Mouse (Mus musculus): ENCODE measurements at regions not wholly inside any gene's neighbourhood (a gene's known extent, or its start where the extent isn't known, plus 50 kb on each side); places are given as distances from the start of the nearest gene placed in this dataset.

DNA sequence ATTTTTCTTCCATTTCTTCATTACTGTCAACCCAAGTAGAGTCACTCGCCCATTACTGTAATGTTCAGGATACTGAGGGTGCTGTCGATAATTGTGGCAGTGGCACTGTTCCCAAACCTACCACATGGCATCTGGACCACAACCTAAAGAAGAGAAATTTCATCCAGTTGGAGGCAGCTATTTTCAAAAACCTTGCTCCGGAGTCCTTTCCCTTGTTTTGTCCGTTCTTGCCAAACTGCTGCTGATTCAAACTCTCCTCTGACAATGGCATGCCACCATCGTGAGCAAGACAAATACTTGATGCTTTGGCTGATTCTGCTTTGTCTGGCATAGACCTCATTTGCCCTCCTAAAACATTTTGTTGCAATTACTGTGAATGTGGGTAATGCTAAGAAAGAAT, 176.9 kb upstream of the Spaca1 start:
- no peak for DNase-seq

DNA sequence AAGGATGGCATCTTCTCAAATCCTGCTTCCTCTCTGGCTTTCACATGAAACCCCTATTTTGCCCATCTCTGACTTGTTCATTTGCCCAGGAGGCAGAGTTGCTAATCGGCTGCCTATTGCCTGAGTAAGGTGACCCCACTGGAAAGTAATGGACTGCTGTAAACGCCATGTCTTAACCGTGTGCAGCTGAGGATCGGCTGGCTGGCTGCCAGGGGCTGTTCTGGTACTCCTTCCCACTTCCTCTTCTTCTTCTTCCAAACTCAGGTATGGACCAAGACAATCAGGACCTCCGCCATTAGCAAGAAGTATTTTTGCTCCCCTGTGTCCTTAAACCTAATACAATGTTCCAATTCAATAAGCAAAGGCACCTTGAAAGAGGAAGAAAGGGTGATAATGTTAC, 177.6 kb upstream of the Spaca1 start:
- DNase-seq: no peak

DNA sequence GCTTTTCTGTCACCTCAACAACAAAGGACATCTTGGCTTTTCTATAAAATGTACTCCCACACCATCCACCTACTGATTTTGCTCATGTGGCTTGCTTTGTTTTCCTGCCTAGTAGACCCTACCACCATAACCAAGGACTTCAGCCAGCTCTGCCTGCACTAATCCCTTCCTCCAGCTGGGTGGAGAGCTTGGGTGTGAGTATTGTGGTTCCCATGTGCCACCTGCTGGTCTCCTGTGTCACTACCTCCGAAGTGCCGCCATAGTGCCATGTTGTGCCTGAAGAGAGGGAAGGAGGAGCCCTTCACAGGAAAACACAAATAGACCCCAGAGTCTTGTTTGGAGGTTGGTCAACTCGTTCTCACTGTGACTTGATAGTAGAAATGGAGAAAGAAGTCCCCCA, 181.3 kb upstream of the Spaca1 start:
- peak; percentile 48 for DNase-seq

DNA sequence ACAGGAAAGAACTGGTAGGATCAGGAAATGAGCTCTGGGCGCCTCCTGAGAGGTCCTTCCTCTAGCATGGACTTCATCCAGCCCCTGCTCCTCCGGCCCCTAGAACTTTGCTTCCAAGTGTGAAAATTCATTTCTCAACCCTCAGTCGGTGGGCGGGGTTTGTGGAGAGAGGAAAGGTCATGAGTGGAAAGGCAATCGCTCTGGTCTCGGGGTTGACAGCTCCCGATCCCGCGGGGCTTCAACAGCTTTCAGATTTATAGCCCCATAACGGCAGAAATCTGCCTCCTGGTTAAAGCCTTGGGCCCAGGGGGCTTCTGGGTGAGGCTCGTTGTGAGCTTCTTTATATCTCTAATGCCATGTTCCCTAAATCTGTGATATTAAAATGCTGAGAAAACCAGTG, 184.2 kb upstream of the Spaca1 start:
- DNase-seq: peak; percentile 31

DNA sequence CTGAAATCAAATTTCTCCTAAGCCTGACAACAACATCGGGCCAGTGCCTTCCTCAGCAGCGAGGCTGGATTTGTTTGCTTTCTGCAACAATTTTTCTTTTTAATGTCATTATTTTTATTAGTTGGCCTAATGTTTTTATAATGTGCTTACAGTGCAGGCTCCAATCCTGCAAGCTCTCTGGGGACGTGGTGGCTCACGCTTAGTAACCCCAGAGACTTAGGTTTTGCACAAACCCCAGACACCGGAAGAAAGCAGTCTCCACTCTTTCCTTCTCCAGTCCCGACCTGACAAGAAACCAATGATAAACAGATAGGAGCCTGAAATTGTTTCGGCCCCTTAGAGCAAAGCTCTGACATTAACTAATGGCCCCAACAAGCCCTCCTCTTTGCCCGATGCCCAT, 184.7 kb upstream of the Spaca1 start:
- no peak for DNase-seq

DNA sequence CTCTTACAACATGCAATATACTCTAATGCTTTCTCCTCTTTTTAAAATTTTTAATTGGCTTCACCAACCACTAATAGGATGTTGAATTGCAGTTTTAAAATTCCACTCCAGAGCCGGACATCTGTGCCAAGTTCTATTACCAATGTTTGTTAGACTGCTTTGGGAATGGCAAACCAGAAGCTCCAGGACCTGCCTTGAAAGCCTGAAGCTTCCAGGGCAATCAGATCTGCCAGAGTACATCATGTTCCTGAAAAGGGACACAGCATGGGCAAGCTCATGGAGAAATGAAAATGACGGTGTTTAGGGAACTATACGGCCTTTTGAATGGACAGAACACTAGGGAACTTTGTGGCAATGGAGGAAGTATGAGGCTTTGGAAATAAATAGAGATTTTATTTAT, 187.8 kb upstream of the Spaca1 start:
- DNase-seq: no peak

DNA sequence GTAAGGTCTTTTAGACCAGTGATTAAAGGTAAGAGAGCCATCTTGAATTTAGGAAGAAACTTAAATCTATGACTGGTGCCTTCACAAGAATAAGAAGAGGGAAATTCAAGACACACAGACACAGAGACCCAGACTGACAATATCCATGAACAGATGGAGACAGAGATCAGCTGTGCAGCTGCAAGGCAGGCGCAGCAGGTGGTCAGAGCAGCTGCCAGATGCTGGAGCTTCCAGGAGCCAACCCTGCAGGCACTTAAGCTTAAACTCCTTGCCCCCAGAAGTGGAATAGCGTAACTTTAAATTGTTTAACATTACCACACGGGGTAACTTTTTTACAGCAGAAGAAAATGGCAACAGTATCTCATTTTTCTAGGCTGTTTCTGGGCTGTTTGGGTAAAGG, 189.6 kb upstream of the Spaca1 start:
- DNase-seq: no peak

DNA sequence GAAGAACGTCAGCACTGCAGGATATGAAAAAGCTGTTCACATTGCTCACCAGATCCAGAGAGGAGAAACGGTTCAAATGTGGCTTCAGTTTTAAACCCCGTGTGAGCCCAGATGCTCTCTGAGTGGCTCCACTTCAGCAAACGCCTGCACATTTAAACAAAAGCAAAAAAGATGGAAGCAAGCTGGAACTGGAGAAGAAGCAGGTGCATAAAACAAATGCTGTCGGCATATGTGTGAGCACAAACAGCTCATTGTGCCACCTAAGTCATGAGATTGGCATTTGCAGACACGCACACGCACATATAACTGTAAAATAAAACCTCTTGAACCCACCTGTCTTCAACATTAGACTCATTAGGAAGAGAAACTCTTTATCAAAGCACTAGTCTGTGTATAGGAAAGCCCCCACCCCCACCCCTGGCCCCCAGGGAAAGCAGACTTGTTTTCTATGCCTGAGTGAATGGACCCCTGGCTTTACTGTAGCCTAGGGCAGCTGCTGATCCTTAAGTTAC, 191.1 kb upstream of the Spaca1 start:
- no peak for DNase-seq

DNA sequence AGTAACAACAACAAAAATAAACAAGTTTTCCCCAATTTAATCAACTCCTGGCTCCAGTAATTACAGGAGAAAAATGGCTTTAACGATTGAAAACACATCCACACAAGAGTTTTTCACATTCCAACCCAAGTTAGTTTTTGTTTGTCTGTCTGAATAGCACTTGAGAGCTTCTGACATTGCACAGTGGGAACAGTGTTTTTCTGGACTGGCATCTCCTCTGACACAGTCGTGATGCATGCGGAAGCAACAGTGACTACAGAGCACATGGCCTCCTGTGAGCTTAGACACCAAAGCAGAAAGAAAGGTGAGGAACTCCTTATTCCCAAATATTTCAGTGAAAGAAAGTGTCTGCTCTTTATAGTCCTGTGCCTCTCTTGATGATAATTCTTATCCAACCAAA, 191.7 kb upstream of the Spaca1 start:
- DNase-seq: no peak

DNA sequence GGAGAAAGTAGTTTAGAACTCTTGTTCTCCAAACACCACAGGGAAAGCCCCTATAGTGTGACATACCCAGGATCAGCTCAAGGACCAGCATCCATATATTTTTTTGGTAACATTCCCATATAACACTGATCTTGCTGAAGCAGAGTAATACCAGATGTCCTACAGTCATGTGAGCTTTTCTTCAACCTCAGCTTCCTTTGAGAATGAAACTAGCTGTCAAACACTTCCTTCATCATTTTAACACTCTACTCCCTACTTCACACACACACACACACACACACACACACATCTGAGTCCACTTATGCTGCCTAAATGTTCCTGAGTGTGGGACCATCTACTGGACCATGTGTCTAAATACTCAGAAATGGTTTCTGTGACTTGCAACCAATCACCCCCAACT, 209.5 kb upstream of the Spaca1 start:
- no peak for DNase-seq

DNA sequence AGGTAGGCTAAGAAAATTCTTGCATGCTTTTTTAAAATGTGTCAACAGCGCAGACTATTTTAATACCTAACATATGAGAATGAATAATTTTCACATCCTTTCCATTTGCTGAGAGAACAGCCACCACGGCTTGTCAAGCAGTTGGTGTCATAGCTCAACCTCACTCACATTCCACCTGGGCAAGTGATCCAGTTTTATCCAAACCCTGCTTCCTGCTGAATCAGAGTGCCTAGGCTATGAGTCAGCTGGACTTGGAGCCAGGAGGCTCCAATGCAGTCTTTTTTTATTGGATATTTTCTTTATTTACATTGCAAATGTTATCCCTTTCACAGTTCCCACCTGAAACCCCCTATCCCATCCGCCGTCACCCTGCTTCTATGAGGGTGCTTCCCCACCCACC, 210.5 kb upstream of the Spaca1 start:
- no peak for DNase-seq

DNA sequence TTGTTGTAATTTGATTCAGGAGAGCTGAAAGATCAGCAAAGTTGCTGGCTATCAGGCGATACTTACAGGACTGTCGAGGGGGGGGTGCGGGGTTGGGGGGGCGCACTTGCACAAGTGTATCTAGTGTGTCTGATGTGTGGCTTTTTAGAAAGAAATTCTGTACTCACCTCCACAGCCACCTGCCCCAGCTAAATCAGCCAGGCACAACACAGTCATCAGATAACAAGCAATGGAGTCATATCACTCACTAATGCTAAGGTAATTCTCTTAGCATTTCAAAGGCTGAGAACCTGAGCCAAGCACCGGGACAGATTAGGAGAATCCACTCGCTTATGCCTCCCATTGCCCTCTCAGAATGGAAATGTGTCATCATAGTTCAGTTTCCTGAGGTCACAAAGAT, 211.8 kb upstream of the Spaca1 start:
- DNase-seq: no peak

DNA sequence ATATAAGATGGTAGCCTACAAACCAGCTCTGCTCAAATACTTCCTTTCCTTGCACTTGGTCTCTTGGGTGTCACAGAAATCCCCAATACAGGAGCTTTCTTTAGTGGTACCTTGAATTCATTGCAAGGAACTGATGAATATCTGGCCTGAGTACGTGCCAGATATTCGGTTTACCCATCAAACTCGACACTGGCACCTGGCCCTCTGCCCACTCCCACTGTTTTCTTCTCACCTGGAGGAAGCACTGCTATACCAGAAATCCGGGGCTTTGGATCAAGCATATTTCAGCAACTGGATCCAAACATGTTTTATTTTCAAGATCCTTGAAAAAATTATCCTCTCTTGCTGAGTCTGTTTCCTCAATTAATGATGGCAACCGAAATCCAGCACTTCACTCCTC, 214.4 kb upstream of the Spaca1 start:
- no peak for DNase-seq

DNA sequence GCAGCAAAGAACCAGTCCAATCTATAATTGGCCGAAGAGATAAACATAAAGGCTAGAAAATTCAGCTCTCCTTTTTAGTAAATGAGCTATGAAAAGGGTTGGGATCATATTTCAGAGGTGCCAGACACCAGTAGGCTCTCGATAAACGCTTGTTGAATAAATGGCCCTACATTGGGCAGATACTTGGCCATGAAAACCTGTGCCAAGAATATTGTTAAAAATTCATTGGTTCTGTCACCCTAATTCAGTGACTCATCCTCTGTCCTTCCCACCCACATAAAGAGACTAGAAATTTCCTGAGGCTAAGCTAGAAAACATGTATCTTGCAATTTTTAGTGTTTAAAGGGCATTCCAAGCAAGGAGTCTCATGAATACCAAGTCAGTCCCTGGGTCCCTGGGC, 224.3 kb upstream of the Spaca1 start:
- DNase-seq: no peak

DNA sequence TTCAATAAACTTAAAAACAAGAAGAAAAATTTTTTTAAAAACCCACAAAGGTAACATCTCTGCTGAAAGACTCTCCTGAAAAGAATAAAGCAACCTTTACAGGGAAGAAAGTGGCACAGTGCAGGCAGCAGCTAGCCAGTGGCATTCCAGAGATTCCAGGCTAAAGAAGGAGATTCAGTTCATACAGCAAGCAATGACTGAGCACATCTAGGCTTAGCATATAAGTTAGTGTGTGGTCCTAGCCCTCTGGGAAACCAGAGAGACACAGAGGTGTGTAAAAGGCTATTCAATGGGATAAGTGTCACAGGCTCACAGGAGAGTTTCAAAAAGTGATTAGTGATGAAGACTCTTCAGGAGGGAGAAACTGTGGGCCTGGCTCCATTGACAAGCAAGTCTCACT, 225.4 kb upstream of the Spaca1 start:
- no peak for DNase-seq

DNA sequence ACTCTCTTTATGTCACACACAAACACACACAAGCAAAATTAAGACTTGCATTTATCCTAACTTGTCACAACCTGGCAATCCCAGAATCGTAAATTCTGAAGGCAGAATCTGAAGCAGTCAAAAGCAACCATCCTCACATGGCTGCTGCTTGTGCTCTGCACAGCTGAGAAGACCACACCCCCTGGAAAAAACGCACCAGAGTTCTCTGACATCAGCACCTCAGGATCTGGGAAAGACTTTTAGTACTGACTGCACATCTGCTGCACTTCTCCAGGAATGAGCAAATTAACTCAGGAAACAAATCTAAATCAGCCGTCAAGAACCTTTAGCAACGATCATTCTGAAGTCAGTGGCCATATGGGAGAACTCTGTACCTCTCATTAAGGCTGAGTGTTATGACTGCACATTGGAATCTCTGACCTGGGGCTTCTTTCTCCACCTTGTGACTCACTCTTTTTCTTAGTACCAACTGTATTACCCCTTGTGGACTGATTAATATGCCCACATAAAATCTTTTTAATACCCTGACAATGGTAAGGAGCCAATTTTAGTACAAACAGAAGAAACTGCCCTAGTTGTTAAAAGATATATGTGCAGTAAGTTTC, 248.1 kb upstream of the Akirin2 start:
- DNase-seq: no peak

DNA sequence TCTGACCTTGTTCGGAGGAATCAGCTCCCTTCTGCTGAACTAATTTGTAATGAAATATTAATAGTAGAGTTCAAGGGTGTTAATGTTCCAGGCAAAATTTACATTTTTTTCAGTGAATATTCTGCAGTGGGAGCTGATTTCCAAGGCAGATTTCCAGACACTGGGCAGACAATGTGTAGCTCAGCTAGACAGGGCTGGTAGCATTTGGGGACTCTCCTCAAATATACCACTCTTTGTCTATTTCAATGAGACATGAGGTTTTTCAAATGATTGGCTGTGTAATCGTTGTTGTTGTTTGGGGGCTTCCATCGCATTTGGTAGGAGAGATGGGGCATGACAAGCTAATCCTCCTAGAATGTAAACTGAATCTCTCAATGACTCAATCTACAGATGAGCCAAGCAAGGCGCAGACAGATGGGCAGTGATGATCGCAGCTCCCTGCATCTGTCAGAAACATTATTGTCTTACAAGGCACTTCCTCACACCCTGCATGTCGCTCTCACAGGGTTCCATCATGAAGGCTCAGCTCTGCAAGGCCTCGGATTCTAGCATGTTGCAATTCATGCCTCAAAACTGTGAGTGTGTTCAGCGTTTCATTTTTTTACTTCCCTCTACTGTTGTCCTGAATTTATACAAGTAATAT, 241.7 kb upstream of the Akirin2 start:
- DNase-seq: no peak

DNA sequence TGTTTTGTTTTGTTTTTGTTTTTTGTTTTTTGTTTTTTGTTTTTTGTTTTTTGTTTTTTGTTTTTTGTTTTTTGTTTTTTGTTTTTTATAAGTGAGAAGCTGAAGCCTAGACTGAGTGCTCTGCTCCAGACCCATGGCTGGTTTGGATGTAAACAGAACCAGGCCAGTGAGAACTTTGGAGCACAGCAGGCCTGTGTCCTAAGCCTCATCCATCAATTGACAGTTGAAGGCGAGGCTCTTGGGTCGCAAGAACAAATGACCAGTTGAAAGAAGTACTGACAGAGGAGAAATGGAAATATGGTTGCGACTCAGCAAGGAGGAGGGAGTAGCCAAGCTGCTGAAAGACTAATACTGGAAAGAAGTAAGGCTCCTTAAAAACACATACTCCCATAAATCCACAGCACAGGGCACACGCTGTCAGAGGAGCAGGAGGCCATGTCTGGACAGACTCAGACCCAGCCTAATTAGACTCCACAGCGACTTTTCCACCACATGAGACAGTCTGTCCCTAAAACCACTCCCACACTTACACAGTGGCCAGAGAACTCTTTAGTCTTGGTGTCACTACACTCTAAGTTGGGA, 240.6 kb upstream of the Akirin2 start:
- DNase-seq: no peak

DNA sequence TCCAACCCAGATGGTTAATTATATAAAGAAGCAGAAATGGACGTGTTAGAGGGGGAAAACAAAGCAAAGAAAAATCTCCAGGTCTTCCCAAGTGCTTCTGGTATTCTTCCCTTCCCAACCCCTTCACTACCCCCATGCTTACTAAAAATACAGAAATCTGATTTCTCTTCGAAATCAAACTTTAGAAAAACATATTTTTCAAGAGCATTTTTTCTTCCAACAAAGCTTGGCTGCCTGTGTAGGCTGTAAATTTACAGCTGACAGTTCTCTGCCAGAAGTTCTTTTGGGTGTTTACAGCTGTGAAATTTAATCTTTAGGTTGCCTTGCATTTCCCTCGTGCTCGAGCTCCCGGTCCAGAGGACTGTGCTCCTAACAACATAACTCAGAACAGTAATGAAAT, 234.9 kb upstream of the Akirin2 start:
- no peak for DNase-seq

DNA sequence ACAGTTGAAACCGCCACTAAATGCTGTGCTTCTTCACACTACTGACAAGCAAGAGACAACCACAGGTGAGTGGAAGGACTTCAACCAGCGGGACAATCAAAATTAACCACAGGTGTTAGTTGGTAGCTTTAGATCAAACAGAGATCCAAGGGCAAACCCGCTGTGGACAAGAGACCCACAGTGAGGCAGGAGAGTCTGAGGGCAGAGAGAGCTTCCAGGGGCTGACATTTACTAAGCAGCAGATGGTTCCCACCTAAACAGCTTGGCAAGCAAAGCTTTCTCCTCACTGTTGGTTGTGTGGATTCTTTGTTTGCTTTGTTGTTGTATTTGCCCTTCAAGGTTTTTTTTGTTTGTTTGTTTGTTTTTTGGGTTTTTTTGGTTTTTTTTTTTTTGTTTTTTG, 227.9 kb upstream of the Akirin2 start:
- DNase-seq: no peak

DNA sequence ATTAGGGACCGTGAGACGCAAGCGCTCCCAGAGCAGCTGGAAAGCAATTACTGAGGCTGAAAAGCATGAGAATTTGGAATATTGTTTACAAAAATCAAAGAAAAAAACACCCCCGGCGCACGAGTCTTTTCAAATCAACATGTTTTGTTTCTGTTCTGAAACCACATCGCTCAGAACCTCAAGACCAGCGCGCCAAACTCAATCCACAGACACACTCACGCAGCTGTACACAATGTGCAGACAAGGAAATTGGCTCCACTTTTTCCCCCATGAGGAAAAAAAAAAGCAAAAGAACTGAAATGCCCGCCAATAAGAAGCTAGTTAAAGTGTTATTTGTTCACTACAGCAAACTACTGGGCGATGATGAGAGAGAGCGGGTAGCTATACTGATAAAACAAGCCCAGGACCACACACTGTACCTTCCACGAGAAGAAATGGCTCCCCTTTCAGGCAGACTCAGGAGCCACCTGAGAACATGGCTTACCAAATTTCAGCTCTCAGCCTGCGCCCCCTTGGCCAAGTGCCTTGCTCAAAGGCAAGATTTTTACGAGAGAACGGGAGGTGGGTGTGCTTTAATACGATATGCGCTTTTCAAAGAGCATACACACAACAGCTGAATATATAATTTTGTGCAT, 222.5 kb upstream of the Akirin2 start:
- DNase-seq: no peak

DNA sequence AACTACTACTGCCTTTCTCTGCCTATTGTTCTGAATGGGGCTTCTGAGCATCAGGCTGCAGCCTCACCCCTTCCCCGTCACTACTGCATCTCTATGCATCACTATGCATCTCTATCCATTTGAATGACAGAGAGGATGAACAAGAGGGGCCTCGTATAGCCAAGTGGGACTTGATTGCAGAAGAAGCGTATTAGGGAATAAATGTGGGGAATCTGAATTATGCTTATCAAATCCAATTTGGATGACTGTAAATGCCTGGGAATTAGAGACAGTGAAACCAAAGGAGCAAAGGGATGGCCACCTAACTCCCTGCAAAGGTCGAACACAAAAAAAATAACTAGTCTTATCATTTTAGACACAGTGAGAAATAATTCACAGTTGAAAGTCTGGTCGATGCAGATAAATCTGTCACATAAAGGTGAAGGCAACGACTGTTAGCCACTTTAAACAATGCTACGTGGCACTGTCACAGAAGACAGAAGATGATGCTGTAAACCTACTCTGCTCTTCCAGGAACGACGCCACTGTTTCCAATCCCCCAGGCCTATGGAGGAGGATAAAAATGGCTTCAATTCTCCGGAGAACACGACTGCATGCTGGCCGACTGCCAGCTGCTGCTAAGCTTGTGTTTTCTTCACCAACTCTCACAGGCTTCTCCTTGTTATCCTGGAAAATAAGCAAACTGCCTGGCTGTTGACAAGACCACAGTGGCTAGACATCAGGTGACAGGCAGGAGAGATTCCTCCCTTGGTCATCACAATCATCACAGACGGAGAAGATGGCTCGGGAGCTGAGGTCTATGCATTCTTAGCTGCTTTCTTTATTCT, 213.6 kb upstream of the Akirin2 start:
- DNase-seq: no peak

DNA sequence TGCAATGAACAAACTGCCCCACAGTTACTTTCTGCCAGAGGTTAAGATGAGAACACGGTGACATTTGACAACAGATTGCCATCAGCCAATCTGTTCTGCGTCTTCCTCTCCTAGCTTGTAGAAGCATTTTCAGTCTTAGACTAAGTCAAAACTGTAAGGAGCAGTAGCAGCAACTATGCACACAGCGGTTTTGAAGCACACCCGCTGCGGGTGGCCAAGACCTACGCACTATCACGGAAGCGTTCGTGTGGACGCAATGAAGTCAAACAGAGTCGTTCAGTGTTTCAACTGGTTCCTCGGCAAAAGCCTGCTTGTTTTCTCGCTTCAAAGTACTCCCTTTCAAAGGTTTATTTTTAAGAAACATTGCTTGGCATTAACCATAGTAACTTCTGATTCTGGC, 212.9 kb upstream of the Akirin2 start:
- no peak for DNase-seq
